Mouse (Mus musculus) c-Kit-positive CD71-negative TER-119-negative erythroid progenitor cells, embryonic 14.5 days (primary cell): Measurements from ENCODE around the gene Rusc2.

Source experiments
- DNase-seq: peaks from one replicate; pipeline ENCODE4 v3.0.0-alpha.2; 2013; ENCODE audit warnings: low read depth

Rusc2 gene

DNA sequence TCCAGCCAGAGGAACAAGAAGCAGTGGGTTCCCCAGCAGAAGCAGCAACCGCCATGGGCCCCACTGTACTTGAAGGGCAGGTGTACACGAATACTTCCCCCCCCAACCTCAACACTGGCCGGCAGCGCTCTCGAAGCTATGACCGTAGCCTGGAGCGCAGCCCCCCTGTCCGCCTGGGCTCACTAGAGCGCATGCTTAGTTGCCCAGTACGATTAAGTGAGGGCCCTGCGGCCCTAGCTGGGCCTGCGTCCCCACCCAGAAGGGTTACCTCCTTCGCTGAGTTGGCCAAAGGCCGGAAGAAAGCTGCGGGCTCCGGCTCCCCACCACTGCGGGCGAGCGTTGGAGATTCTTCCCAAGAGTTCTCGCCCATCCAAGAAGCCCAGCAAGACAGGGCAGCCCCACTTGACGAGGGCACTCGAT lies 34.3 kb downstream of the Rusc2 start:
- no peak for DNase-seq

DNA sequence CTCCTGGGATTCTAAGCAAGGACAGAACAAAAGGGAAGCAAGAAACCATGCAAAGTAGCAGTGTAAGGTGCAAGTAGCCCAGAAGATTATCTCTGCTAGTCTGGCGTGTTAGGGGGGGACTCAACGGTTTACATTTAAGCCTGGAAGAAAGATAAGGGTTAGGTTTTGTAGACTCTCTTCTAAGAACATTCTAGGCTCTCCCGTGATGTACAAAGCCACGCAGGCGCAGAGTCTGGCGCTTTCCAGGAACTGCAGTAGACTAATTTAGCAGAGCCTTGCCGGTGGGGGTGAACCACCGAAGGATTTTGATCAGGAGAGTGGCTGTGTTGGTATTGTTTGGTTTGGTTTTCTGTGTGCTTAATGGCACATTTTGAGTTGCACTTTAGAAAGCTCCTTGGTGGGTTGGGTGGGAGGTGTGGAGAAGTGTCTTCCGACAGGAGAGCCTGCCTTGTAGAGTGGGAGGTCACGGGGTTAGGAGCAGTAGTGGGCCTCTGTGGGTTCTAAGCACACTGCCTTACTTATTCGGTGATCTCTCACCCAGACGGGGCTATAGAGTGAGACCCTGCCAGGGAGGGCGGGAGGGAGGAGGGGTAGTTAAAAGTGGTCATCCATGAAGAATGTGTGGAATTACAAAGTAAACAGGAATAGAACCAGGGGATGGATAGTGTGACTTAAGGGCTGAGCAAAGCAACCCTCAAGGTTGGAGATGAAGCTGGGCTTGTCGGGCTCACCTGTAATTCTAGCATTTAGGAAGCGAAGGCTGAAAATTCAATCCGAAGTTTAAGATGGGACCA lies 35.7 kb downstream of the Rusc2 start:
- DNase-seq, result no peak

GRCm38 (mm10) chr4:43418450-43418849 lies 36.7 kb downstream of the Rusc2 start:
- DNase-seq, result no peak

DNA sequence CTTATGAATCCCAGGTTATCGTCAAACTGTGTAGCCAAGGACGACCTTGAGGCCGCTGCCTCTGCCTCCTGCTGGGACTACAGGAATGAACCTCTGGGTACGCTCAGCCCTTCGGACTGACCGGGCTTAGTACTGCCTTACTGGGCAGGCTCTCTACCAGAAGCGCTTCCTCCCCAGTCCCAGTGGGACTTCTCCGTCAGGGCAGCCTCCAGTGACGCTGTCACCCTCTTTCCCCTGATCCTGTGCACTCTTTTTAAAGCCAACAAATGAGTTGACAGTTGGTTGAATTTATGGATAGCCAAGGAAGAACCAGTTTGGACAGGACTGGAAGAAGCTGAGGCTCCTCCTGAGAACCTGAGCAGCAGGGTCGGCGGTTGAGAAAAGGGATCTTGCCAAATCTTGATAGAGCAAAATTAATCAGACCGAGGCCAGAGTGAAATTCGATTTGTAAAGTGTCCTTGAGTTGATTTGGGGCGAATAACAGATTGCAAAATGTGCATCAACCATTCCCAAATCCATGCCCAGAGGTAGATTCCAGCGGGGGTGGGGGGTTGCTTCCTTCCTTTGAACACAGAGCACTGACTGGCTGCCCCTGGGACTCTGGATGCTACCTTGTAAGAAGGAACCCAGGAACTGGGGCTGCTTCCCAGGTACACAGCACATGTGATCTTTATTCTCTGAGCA lies 37.3 kb downstream of the Rusc2 start:
- DNase-seq, result no peak

DNA sequence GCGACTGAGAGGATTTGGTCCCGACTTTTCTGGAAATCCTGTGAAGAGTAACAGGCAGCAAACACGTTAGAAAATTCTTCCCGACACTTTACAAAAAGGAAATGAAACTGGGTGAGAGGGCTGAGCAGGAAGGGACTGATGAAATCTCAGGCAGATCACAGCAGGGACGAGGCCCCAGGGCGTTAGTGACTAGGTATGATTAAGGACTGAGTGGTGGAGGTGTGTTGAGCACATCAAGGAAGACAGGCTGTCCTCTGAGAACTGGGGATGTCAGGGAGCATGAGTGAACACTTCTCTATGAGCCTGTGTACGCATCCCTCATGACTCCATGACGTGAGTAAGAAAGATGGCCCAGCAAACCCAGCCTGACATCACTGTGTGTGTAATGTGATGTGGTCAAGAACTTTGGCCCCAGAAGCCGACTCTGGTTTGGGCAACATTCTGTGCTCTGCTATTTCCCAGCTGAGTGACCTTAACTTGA lies 38.1 kb downstream of the Rusc2 start:
- no peak for DNase-seq

- DNase-seq, result no peak
Measured at GRCm38 (mm10) chr4:43420305-43420704, 38.5 kb downstream of the Rusc2 start.

DNA sequence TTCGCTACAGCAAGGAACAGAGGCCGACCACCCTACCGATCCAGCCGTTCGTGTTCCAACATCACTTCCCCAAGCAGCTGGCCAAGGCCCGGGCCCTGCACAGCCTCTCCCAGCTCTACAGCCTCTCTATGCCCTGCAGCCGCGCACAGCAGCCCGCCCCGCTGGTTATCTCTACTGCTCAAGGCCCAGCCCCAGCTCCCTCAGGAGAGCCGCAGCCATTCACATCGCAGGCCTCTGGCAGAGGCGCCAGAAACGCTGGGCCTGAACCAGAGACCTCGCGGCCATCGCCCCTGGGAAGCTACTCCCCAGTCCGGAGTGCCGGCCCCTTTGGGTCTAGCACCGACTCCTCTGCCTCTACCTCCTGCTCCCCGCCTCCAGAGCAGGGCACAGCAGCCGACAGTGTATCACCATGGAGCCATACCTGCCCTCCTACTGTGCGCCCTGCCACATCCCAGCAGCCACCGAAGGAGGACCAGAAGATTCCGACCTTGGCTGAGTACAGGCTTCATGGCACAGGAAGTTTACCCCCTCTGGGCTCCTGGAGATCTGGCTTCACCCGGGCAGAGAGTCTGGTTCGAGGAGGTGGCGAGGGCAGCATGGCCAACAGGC lies 40.0 kb downstream of the Rusc2 start:
- DNase-seq, result no peak

DNA sequence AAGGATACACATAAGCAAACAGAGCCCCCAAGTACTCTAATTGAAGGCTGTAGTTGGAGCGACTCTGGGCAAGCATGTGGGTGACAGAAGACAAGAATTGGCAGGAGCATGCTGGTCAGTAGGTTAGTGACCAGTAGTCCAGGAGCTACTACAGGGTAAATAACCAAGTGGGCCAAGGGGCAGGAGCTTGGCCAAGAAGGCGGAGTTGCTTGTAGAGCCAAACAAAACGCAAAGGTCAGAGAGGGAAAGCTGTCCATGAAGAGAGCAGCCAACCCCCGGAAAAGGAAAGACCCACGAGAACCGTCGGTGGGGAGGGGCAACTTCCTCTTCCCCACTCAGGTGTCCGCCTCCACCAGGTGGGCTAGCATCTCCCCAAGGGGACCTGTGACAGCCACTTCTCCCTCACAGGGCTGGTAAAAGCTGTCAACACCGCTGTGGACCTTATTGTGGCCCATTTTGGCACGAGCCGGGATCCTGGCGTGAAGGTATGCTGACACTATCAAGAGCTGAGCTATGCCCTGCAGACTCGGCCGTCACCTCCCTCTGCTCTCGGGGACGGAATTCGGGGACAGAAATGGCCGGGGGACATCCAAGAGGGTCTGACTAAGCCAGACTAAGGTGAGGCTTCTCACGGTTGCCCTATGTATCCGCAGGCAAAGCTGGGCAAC lies 41.6 kb downstream of the Rusc2 start:
- no peak for DNase-seq

DNA sequence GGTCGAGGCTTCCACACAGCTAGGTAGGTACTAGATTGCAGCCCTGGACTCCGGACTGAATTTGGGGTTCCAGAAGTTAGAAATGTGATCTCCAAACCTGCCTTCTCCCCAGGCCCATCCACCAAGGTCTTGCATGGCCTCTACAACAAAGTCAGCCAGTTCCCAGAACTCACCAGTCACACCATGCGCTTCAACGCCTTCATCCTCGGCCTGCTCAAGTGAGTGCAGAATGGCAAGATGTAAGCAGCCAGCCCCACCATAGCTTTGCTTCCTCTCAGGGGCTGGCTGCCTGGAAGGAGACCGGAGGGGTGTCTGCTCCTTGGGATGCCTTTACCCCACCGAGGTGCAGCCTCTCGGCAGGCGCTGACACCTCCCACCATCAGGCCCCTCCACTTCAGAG lies 42.3 kb downstream of the Rusc2 start:
- DNase-seq, result no peak

GRCm38 (mm10) chr4:43425197-43425596 lies 43.4 kb downstream of the Rusc2 start:
- no peak for DNase-seq

DNA sequence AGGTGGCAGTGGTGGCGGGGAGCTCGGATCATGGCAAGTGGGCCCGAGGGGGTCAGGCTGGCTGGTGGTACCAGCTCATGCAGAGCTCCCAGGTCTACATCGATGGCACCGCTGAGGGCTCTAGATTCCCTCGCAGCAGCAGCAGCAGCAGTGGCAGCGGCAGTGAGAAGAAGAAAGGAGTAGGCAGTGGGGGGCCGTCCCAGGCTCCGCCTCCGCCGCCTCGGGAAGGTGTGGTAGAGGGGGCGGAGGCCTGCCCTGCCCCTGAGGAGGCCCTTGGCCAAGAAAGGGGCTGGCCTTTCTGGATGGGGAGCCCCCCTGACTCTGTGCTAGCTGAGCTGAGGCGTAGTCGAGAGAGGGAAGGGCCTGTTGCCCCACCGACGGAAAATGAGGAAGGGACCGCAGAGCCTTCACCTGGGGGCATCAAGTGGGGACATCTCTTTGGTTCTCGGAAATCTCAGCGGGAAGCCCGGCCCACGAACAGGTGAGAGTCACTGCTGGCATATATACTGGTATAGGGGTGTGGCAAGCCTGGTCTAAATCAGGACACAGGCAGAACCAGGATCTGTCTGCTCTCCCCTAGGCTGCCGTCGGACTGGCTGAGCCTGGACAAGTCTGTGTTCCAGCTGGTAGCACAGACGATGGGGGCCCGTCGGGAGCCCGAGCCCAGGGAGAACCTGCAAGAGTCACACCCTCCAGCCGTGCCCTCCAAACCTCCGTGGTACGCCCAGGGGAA lies 44.0 kb downstream of the Rusc2 start:
- DNase-seq, result no peak

DNA sequence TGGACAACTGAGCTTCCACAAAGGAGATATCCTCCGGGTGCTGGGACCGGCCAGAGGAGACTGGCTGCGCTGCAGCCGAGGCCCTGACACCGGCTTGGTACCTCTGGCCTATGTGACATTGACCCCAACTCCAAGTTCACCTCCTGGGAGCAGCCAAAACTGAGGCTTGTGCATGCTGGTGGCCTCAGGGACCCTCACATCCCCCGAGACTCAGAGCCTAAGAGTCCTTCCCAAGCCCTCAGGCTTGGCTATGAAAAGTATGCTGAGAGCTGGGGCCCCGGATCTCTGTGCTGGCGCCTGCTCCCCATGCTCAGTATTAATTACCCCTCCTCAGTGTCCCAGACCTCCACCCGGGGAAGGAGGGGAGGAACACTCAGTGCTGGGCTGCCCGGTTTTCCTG lies 44.7 kb downstream of the Rusc2 start:
- no peak for DNase-seq

DNA sequence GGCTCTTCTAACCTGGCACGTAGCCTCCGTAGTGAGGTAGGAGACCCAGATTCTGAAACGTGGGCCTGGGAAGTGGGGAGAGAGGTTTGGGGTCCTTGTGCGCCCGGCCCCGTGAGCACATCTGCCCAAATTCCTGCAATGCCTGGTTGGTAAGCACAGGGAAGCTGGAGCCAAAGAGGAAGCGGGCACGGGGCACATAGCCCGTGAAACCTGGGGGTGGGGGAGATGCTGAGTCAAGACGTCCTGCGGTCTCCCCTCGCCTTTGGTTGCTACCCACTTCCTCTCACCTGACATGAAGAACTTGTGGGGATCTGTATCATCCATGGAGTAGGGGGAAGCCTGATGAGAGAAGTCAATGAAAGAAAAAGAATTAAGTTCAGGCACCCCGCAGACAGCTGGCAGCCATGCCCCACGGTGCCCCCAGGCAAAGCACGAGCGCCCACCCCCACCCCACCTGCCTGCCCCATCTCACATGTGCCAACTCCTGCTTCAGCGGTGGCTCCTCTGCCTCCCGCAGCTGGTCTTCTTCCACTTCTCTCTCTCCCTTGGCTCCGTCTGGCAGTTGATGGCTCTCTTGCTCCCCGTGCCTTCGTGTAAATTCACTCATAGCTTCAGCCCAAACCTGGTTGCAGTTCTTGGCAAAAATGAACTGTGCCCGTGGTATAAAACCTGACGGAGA lies 45.9 kb downstream of the Rusc2 start:
- DNase-seq, result no peak

- no peak for DNase-seq
Measured at GRCm38 (mm10) chr4:43428180-43428861, 46.5 kb downstream of the Rusc2 start.

DNA sequence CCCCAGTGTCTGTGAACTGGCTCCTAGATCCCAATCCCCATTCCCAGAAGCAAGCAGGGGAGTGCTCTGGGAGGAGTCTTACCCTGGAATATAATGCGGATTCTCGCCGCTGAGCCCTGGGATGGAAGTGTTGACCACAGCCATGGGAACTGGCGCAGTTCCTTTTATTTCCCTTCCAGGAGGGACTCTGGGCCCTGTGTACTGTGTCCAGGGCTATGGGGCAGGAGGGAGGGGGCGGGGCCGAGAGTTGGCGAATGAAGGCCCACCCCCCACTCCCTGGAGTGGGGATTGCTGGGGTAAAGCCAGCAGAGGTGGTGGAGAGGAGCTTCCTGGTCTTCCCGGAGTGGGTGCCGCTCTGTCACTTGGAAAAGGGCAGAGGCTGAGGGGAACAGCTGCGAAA lies 47.2 kb downstream of the Rusc2 start, which contains the start of gene Fam166b:
Fam166b (minus strand) TSS at position 189 of the 400 bp plus-strand sequence.
- DNase-seq, result no peak

DNA sequence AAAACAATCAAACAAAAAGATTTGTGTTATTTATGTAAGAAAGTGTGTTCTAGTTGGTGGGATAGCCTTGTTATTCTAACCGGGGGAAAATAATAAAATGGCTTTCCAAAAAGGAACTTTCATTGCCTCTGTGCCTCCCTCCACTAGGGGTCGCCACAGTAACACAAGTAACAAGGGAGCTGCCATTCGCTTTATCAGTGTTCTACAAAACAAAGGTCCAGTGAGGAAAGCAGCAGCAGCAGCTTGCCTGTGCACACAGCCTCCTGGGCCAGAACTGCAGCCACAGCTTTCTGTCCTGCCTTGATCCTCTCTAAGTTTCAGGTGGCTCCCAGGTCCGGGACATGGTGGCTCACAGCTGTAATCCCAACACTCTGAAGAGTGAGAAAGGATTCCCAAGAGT lies 49.9 kb downstream of the Rusc2 start:
- DNase-seq, result peak; percentile 91

- DNase-seq, result no peak
Measured at GRCm38 (mm10) chr4:43432832-43433231, 51.1 kb downstream of the Rusc2 start.

GRCm38 (mm10) chr4:43441639-43442038 lies 59.9 kb downstream of the Rusc2 start, which contains the start of gene Tesk1:
Gene Tesk1 (plus strand): TSS chr4:43441939.
- DNase-seq, result no peak

DNA sequence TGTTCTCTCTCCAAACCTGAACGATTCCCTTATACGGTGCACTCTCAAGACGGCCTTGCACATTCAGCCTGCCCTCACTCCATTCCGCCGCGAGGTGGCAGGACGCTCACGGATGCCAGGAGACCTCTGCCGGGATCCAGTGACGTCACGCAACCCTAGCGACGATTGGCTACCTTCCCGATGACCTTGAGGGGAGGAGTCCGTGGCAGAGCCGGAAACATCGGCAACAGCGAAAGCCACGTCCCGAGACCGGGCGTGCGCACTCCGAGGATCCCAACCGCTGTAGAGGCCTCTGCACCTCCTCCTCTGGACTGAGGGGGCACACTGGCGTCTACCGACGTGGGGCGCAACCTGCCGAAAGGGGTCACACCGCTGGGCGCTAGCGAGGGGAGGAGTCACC lies 60.3 kb downstream of the Rusc2 start:
- peak; percentile 99 for DNase-seq
